Mouse (Mus musculus) spleen, embryonic (tissue): ENCODE data around the gene Tmem144.
"Not testable (repeated sequence)": the region's sequence is repeated elsewhere in the genome, so short reads cannot be mapped to it uniquely, and the experiment has no call there.

ENCODE experiments used
- CTCF ChIA-PET: fragments of 350-600 bp; sonication (Branson Sonifier 250); formaldehyde crosslinking; loops from one replicate; lab custom pipeline; 2022; lab: Charles Lee

Gene Tmem144

DNA sequence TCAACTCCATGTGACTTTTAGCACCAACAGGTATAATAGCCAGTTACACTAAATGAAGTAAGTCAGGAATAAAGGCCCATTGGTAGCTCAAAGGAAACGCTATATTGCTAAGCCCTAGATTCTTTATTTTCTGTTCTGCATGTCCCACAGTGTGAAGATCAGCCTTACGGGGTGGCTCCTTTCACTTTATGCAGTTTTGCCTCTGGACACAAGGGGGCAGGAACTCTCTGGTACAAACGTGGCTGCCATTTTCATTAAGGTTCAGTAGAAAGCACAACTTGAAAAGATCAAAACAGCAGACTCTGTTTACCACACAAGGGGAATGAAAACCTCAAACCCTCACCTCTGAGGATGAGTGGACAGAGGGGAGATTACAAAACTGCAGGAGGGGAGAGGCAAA, 40.9 kb downstream of the Tmem144 start:
- CTCF ChIA-PET = interaction anchor here (1.1 kb wide), 1 partner anchor 15 kb away, joined by 3 read pairs; no protein-coding TSS in a partner anchor

DNA sequence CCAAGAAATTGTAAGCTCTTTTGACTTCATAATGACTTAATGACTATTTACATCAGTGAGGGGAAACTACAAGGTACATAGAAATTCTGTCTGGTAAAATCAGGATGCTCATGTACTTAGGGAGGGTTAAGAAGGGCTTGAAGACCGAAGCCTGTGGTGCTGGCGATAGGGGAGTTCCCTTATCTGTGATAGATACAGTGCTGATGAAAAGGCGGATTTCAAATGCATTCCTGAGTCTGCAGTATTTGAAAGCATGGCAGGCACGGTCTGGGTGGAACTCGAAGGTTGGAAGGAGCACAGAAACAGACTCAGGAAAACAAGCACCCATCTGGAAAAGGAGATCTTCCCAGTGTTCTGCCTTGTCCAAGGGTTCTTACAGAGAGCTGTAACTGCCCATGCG, 42.0 kb downstream of the Tmem144 start:
- CTCF ChIA-PET = interaction anchor here (0.6 kb wide), 1 partner anchor 277 kb away, joined by 4 read pairs; no protein-coding TSS in a partner anchor

DNA sequence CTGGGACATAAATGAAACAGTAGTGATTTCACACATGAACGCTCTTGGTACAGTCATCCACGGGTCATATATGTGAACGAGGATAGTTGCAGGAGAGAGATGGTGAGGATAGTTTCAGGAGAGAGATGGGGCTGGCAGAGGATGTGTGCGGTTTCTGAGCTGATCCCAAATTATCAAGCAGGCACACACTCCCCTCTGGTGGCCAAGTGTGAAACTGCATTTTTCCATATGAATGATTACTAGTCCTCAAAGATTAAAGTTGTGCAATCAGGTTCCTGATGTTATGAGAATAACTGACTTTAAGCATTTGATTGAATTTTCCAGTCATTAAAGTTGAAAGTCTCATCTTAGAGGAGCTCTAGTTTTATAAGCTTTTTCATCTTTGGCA, 43.4 kb downstream of the Tmem144 start:
- CTCF ChIA-PET = interaction anchor here (1.1 kb wide), 1 partner anchor 22 kb away, joined by 4 read pairs; no protein-coding TSS in a partner anchor

DNA sequence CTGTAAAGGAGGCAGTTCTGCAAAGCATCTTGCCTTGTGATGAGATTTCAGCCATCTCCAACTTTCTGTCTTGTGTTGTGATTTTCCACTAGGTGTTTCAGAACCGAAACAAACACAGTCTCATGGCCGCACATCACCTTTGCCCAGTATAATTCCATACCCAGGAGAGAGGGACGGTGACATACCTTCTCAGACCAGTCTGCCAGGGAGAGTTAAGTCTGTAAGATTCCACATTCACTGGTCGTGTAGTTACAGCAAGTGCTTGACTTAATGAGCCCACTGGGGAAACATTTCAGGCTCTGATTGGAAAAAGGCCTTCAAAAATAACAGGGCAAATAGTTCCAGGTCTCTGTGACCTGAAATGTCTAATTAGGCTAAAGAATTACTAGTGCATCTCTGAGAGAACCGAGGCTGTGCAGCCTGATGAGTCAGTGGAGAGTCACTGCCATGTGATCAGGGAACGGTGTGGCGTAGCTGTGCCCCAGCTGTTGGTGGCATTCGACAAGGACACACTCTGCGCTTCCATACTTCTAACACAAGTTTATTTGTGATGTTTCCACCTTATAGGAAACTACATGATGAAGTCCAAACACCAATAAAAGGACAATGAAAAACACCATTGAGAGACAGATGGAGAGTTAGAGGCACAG, 43.9 kb downstream of the Tmem144 start:
- CTCF ChIA-PET = interaction anchor here (1.1 kb wide), 1 partner anchor 21 kb away, joined by 4 read pairs; no protein-coding TSS in a partner anchor

DNA sequence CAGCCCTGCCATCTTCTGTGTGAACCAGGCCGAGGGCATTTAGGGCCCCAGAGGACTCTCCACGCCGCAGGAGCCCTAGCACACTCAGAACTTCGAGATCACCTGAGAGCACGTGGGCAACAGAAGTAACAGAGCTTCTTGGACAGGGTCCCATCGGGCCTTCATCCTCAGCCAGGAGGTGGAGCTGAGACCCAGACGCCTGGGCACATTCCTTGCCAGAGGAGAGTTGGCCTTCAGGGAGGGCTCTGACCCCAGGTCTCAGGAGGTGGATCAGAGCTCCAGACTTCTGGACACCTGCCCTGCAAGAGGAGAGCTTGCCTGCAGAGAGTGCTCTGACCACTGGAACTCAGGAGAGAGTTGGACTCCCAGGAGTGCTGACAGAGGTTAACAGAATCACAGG, 51.8 kb downstream of the Tmem144 start:
- CTCF ChIA-PET = not testable (repeated sequence)

DNA sequence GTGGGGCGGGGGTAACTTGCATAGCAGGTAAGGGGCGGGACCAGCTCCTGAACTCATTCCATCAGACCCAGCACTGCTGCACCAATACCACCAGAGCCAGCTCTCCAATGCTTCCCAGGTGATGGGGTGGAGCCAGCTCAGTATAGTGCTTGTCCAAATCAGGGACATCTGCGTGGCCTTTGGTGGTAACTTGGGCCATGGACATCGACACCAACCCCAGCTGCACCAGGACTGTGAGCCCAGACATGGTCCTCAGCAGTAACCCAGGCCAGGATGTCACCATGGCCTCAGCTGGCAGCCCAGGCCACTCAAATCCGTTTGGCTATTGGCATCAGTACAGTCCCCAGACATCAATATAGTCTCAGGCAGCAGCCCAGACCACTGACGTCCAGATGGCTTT, 60.3 kb downstream of the Tmem144 start:
- CTCF ChIA-PET = no interaction called here

DNA sequence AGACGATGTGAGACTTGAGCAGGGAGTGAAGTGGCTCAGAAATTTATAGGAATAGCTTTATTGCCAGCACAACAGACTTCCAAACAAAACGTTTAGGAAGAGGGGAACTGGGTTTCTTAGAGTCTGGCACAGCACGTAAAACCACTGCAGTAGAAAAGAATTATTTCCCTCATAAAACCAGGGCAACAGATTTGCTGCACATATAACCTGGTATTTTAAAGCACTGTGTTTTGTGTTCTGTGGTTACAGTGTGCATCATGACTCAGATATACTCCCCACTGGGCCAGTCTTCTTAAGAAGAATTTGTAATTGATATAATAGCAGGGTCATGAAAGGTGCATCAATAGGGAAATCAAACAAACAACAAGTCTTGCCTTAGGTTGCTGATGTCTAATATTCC, 62.2 kb downstream of the Tmem144 start:
- CTCF ChIA-PET = no interaction called here

DNA sequence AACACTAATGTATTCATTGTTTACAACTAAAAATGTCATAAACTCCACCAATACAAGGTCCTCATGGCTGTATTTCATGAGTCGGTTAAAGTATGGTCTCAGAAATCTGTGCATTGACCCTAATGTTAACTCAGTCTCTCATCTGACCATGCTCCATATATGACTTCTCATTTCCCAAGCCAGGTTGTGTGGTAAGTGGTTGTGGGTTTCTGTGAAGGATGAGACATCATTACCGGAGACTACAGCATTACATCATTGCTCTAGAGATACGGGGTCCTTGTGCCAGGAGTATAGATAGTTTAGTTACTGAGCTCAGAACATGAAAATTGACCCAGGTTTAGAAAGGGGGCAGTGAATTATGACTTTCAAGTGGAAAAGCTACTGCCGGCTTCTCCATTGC, 63.0 kb downstream of the Tmem144 start:
- CTCF ChIA-PET = no interaction called here

DNA sequence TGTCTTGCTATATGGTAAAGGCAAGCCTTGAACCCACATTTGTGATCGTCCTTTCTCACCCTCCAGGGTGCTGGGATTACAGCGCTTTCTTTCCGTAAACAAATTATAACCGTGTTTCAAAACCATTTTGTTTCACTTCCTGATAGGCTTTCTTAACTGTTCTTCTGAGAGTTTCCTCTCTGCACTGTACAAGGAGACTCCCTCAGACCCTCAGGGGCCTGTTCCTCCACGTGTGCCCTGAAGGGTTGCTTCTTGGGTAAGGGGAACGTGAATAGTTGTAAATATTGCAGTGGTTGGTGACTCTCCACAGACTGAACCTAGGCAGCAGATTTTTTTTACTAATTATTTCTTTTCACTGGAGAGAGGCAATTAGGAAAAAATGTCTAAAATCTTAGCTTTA, 63.6 kb downstream of the Tmem144 start:
- CTCF ChIA-PET = no interaction called here

DNA sequence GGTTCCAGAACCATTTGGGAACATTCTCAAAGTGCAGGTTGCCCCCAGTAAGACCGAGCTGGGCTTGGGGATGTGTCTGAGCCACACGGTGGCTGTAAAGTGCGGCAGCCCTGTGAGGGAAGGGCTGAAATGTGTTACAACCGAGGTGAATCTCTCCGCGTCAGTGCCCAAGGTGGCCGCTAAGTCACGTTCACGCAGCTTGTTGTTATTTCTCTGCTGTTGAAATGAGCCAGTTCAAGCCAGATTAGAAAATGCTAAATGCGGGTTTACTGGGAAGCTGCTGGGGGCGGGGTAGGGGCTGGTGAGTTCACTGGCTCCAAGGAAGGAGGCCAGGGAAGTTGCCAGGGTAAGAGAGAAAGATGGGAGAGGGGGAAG, 68.2 kb downstream of the Tmem144 start:
- CTCF ChIA-PET = no interaction called here

DNA sequence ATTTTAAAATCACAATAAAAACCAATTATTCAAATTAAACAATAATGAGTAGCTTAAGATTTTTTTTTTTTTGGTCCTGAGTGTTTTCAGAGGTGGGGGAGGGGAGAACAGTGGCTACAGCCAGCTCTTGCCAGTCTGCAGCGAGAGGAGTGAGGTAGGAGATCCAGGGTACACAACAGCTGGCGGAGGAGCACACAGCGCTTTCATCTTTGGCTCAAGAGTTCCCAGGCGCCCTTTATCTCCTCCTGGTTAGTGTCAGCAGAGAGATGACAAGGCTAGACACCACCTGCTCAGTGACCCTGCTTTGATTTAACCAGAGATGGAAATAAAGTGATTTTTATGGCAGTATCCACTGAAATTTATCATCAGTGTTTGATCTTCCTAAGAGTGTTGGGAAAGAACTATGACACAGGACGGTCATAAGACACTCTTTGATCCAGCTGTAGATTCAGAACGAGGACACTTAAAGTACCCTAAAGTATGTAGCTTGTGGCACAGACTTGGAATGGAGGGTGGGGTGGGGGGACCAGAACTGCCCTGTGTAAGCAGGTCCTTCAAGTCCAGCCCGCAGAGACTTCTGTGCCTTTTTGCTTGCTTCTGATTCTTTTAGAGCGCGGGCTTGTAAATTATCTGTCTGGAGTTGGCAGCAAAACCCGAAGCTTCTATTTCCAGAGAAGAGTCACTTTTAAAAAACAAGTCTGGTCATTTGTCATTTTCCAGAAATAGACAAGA, 68.8 kb downstream of the Tmem144 start:
- CTCF ChIA-PET = no interaction called here

DNA sequence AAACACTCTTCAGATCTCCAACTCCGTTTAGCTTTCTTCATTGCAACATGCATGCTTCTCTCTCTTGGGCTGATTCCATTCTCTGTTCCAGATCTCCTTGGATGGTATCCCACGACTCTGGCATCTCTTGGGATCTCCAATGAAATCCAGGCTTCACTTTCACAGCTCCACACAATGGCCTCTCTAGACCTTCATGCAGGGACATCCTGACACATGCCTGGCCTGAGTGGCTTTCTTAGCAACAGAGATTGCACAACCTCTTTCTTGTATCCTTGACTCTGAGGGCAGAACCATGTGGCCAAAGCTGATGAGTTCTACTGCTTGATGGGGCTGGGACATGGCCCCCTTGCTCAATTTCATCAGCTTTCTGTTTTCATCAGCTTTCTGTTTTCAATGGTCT, 79.9 kb downstream of the Tmem144 start:
- CTCF ChIA-PET = no interaction called here
